ENCODE assay signal across 21 mouse cellular contexts in genomic region chr5:90584799-90585198, GRCm38 (mm10). TPM values are rescaled to one million over a fixed set of nuclear protein-coding genes. Genes with fewer than 3 reads are reported as not detected.
DNase-seq lines count a peak whose midpoint lies in the region; ATAC-seq lines count a peak whose summit lies in the region.
"Had no signal": no experiment of that assay in that cellular context is flagged by ENCODE, and none has a peak within 500 bp of the region (broad histone marks: within the 10 kb centered on the region; RNA-seq: fewer than 3 reads in every experiment).

No protein-coding gene starts in this region.

- ATAC-seq in common myeloid progenitor, adult 5-6 weeks (replicated peaks; ENCODE audit: low read depth, poor library complexity, severe bottlenecking), result peak; percentile 40; the same call in 1 of the 2 replicates
- peak; percentile 42; the same call in 1 of the 2 replicates for ATAC-seq in megakaryocyte progenitor cell, adult 5-6 weeks (replicated peaks; ENCODE audit: poor library complexity)
- no peak for ATAC-seq in megakaryocyte, adult 5-6 weeks (ENCODE audit: poor library complexity, severe bottlenecking)
- ATAC-seq: activated CD4-positive, CD25-positive, alpha-beta regulatory T cell, adult 4 months; forebrain, embryonic 14.5 days; forebrain, embryonic 16.5 days; Patski had no signal

- peak; percentile 17 for DNase-seq in retina, embryonic 14.5 days (ENCODE audit: low spot score)
- DNase-seq in retina, postnatal 1 day, result no peak
- DNase-seq in left cerebral cortex, adult 9 months (ENCODE audit: low spot score in 2 of 2), result no peak
- DNase-seq: adrenal gland, adult 8-10 months; adrenal gland, postnatal 14 days; adrenal gland, postnatal 36 days; cerebellum, adult 11-12 months; cerebellum, adult 2 months; cerebellum, adult 9-10 months; cerebellum, postnatal 10 days; cerebellum, postnatal 25 days; embryo, embryonic 11 days had no signal

RNA-seq across cellular contexts. Expression of gene 5830473C10Rik, which starts 23.9 kb away (rescaled TPM):
- total RNA-seq in common myeloid progenitor, adult 5-6 weeks (2017), result 0.09 TPM in 1 of 2 replicates, not detected in the other
- not detected in 2 replicates for total RNA-seq in megakaryocyte progenitor cell, adult 5-6 weeks (2015)
- total RNA-seq in megakaryocyte progenitor cell, adult 5-6 weeks (2017), result not detected in 2 replicates
- not detected in 2 replicates for total RNA-seq in megakaryocyte, adult 5-6 weeks (2015)
- not detected in 2 replicates for total RNA-seq in megakaryocyte, adult 5-6 weeks (2017)
- total RNA-seq: adrenal gland, adult 18-20 months; adrenal gland, adult 8-10 months; adrenal gland, postnatal 36 days; ES-E14 had no signal

RNA-seq across cellular contexts. Expression of gene Rassf6, which starts 55.7 kb away (rescaled TPM):
- 1.6 TPM in 1 of 2 replicates, not detected in the other for total RNA-seq in common myeloid progenitor, adult 5-6 weeks (2017)
- 0.52 TPM in 1 of 2 replicates, not detected in the other for total RNA-seq in megakaryocyte progenitor cell, adult 5-6 weeks (2015)
- total RNA-seq in megakaryocyte progenitor cell, adult 5-6 weeks (2017), result not detected in 2 replicates
- not detected in 2 replicates for total RNA-seq in megakaryocyte, adult 5-6 weeks (2015)
- not detected in 2 replicates for total RNA-seq in megakaryocyte, adult 5-6 weeks (2017)
